Mouse (Mus musculus) liver, adult 2 months (tissue): ENCODE data around the gene Gpbp1l1. TPM values are rescaled to one million over a fixed set of nuclear protein-coding genes. Genes with fewer than 3 reads are reported as not detected.
A peak's percentile ranks its signal among the peaks of the same experiment; 100 is the strongest.

Experiments used
- DNase-seq: peaks from one replicate; pipeline ENCODE4 v3.0.0-alpha.2; 2011; ENCODE audit warnings: low read depth, low spot score; ENCODE audit errors: extremely low read depth
- H3K27ac ChIP-seq: fragments of 200-500 bp; replicated peaks from 2 replicates; pipeline ENCODE4 v1.5.1; 2012; ENCODE audit warnings: low read depth, mild to moderate bottlenecking, control low read depth, inconsistent platforms, low read length; ENCODE audit not compliant: insufficient read depth
- H3K27me3 ChIP-seq: fragments of 200-500 bp; 2 replicates; pipeline ENCODE4 v1.6.1; 2012; ENCODE audit warnings: mild to moderate bottlenecking, moderate library complexity, low read length, inconsistent platforms; ENCODE audit not compliant: control insufficient read depth, insufficient read depth
- H3K36me3 ChIP-seq: fragments of 200-500 bp; 2 replicates; pipeline ENCODE4 v1.6.1; 2012; ENCODE audit warnings: low read length, inconsistent platforms; ENCODE audit not compliant: control insufficient read depth, insufficient read depth
- H3K4me1 ChIP-seq: fragments of 200-500 bp; 2 replicates; pipeline ENCODE4 v1.6.1; 2011; ENCODE audit warnings: low read length; ENCODE audit not compliant: control insufficient read depth, insufficient read depth
- H3K4me3 ChIP-seq: fragments of 200-500 bp; 2 replicates; pipeline ENCODE4 v1.5.1; 2011; ENCODE audit warnings: low read depth, mild to moderate bottlenecking, control low read depth, low read length, moderate library complexity; ENCODE audit not compliant: insufficient read depth
- H3K79me2 ChIP-seq: fragments of 200-500 bp; 2 replicates; pipeline ENCODE4 v1.6.1; 2012; ENCODE audit warnings: inconsistent platforms, mild to moderate bottlenecking, low read length, moderate library complexity; ENCODE audit not compliant: control insufficient read depth, insufficient read depth
- H3K9ac ChIP-seq: fragments of 200-500 bp; 2 replicates; pipeline ENCODE4 v1.6.1; 2012; ENCODE audit warnings: low read depth, mild to moderate bottlenecking, control low read depth, inconsistent platforms, low read length
- CTCF ChIP-seq: fragments of 200-500 bp; IDR thresholded peaks from 2 replicates; pipeline ENCODE4 v1.5.1; 2011; ENCODE audit warnings: low read depth, low read length, control low read depth
- POLR2A ChIP-seq: fragments of 200-500 bp; IDR thresholded peaks from 2 replicates; pipeline ENCODE4 v1.6.1; 2011; ENCODE audit warnings: low read length, control low read depth; ENCODE audit not compliant: insufficient read depth; ENCODE audit errors: extremely low read depth
- WGBS: fragments of 180-500 bp; shearing (Covaris S2); methylation state at CpG from one replicate; pipeline ENCODE4 v1.1.7; 2018; 5-methylcytosine and 5-hydroxymethylcytosine counted together
- polyA plus RNA-seq: library from polyadenylated mRNA; depleted of rRNA; stranded (reverse); fragments of >200 nt; gene quantifications from 2 replicates; pipeline ENCODE4 v1.2.3, GENCODE M21; 2012; rRNA removed
- total RNA-seq: library from RNA; depleted of rRNA; stranded (reverse); fragments of >200 nt; gene quantifications from 2 replicates; pipeline ENCODE4 v1.2.3, GENCODE M21; 2014; rRNA removed

The Gpbp1l1 gene
- total RNA-seq (72.2 and 76.3 TPM in 2 replicates), polyA plus RNA-seq (16.7 and 19.9 TPM in 2 replicates)

DNA sequence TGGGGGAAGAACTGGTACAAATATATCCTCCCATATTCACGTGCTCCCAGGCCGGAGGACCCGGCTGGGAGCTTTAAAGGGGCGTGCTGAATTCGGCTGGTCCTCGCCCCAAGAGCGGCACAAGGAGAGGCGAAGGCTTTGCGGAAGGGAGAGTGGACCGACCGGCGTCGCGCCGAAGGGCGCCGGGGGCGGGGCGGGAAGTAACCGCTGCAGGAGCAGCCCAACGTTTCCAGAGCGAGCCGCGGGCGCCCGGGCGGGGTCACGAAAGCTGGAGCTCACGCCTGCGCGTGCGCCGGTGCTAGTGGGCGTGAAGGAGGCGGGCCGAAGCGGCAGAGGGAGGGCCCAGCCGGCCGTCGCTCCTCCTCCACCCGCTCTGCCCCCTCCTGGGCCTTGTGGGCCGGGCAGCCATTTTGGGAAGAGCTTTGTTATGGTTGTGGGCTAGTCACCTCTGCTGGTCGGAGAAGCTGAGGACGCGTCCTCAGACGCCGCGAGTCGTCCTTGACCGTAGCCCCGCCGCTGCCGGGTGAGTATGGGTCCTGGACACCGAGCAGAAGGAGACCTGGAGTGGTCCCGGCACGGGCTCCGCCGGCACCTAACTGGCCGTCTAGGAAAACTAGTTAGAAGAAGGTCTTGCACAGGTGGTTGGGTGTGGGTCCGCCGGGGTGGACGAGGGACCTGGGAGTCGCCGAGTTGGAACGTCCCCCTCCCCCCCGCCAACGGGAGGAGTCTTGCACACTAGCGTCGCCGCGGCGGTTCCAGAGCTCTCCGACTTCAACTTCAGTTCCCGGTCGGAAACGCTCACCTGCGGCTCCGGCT lies at the start of gene Gpbp1l1:
Gene Gpbp1l1 (plus strand): TSS at position 353 of the 816 bp plus-strand sequence.
- peak; percentile 83 for DNase-seq
- Histone ChIP-seq H3K4me3 (peak within 1 kb of the TSS; percentile 97), H3K36me3 (peaks cover 7% of the 10 kb centered on the region; the same call in 1 of the 2 replicates), H3K9ac (peak within 1 kb of the TSS; percentile 97), H3K27ac (peak within 1 kb of the TSS; percentile 97), H3K4me1 (peaks cover 2% of the 10 kb centered on the region; the same call in 1 of the 2 replicates), H3K79me2 (peaks cover 17% of the 10 kb centered on the region; the same call in 1 of the 2 replicates), H3K27me3 (no peaks in the 10 kb centered on the region)
- WGBS, result under 1% methylated on average over 78 of the region's 78 CpGs
- peak; percentile 33 for TF ChIP-seq CTCF
- TF ChIP-seq POLR2A, result 0 out of 2 replicates have a peak, but pooled peaks have one; percentile 65

DNA sequence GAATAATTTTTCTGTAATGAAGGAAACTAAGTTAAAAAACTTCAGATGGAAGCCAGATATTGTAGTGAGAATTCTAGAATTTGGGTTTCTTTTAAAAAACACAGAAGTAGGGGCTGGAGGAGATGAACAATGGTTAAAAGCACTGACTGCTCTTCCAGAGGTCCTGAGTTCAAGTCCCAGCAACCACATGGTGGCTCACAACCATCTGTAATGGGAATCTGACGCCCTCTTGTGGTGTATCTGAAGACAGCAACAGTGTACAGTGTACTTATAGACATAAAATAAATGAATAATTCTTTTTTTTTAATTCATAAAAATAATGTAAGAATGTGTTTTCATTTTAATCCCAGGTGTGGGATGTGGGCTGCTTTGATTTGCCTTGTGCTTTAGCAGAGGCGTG lies 26.3 kb upstream of the Gpbp1l1 start:
- TF ChIP-seq POLR2A, result no peak
- TF ChIP-seq CTCF, result no peak
- DNase-seq, result no peak
- no peaks in the 10 kb centered on the region for H3K4me1 ChIP-seq
- no peaks in the 10 kb centered on the region for H3K27me3 ChIP-seq
- H3K27ac ChIP-seq, result no peak overlapping the region
- no peaks in the 10 kb centered on the region for H3K79me2 ChIP-seq
- peaks cover 22% of the 10 kb centered on the region; the same call in 1 of the 2 replicates for H3K36me3 ChIP-seq
- no peak overlapping the region for H3K9ac ChIP-seq
- 82% methylated on average over 2 of the region's 2 CpGs for WGBS
- no peak overlapping the region for H3K4me3 ChIP-seq

DNA sequence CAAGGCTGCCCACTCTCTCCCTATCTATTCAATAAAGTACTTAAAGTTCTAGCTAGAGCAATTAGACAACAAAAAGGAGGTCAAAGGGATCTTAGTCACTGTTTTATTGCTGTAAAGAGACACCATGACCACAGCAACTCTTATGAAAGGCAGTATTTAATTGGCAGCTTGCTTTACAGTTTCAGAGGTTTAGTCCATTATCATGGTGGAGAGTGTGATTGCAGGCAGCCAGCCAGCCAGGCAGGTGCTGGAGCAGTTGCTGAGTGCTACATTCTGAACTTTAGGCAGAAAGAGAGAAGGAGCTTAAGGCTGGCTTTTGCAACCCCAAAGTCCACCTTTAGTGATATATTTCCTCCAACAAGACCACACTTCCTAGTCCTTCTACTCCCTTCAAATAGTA lies 21.1 kb upstream of the Gpbp1l1 start:
- Histone ChIP-seq H3K4me1 (no peaks in the 10 kb centered on the region), H3K27ac (no peak overlapping the region), H3K27me3 (no peaks in the 10 kb centered on the region), H3K36me3 (peaks cover 23% of the 10 kb centered on the region), H3K4me3 (no peak overlapping the region), H3K79me2 (no peaks in the 10 kb centered on the region), H3K9ac (no peak overlapping the region)
- no peak for TF ChIP-seq POLR2A
- TF ChIP-seq CTCF, result no peak
- no peak for DNase-seq

DNA sequence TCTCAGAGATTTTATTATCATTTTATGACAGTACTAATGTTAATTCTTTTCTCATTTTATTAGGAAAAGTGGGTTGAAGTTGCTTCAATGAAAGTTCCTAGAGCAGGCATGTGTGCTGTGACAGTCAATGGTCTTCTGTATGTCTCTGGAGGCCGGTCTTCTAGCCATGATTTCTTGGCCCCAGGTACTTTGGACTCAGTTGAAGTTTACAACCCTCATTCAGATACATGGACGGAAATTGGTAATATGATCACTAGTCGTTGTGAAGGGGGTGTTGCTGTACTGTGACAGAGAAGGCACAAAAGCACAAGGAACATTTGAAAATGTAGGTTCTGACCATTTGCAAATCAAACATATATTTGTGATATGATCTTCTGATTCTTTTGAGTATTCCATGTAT lies 19.7 kb upstream of the Gpbp1l1 start:
- H3K4me3 ChIP-seq, result no peak overlapping the region
- no peaks in the 10 kb centered on the region for H3K4me1 ChIP-seq
- TF ChIP-seq CTCF, result no peak
- no peak for TF ChIP-seq POLR2A
- H3K9ac ChIP-seq, result no peak overlapping the region
- 94% methylated on average over 3 of the region's 3 CpGs for WGBS
- H3K27ac ChIP-seq, result no peak overlapping the region
- H3K36me3 ChIP-seq, result peaks cover 20% of the 10 kb centered on the region
- H3K79me2 ChIP-seq, result no peaks in the 10 kb centered on the region
- DNase-seq, result no peak
- no peaks in the 10 kb centered on the region for H3K27me3 ChIP-seq

DNA sequence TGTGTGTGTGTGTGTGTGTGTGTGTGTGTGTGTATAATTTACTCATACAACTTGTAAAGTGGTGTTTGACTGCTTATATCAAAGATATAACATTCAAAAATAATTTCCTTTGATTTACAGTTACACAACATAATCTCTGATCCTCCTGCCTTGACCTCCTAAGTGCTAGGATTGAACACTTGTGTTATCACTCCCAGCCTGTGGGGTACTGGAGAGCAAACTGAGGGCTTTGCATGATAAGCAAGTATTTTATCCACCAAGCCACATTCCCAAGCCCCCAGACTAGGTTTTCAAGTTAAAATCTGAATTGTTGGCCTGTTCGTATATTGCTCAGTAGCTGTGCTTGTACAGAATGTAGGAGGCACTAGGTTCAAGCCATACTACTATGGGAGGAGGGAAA lies 7.0 kb upstream of the Gpbp1l1 start:
- Histone ChIP-seq H3K27ac (no peak overlapping the region), H3K9ac (no peak overlapping the region), H3K4me3 (no peak overlapping the region), H3K27me3 (no peaks in the 10 kb centered on the region), H3K36me3 (peaks cover 7% of the 10 kb centered on the region; the same call in 1 of the 2 replicates), H3K79me2 (no peaks in the 10 kb centered on the region), H3K4me1 (no peaks in the 10 kb centered on the region; the same call in 1 of the 2 replicates)
- TF ChIP-seq POLR2A, result no peak
- TF ChIP-seq CTCF, result no peak
- 100% methylated on average over 1 of the region's 1 CpGs for WGBS
- DNase-seq, result no peak

DNA sequence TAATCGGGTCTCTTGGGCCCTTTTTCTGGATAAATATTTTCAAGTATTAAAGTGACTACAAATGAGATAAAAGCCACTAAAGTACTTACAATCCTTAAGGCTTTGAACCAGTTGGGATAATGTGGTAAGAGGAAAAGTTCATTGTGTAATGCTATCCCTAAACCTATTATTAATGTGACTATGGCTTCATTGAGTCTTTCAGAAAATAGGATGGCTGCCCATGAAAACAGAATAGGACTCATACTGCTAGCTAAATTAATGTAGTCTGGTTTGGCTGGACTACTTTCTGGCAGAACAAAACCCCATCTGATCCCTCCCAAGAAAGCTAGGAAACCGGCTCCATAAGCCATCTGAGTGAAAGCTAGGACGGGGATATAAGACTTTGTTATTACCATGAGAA lies 4.4 kb upstream of the Gpbp1l1 start:
- H3K9ac ChIP-seq, result no peak overlapping the region
- peaks cover 7% of the 10 kb centered on the region; the same call in 1 of the 2 replicates for H3K36me3 ChIP-seq
- H3K27me3 ChIP-seq, result no peaks in the 10 kb centered on the region
- H3K4me1 ChIP-seq, result no peaks in the 10 kb centered on the region; the same call in 1 of the 2 replicates
- H3K4me3 ChIP-seq, result no peak overlapping the region
- 90% methylated on average over 3 of the region's 3 CpGs for WGBS
- H3K79me2 ChIP-seq, result peaks cover 3% of the 10 kb centered on the region; the same call in 1 of the 2 replicates
- TF ChIP-seq CTCF, result no peak
- no peak for TF ChIP-seq POLR2A
- DNase-seq, result no peak
- no peak overlapping the region for H3K27ac ChIP-seq
